Mouse (Mus musculus) B cell, adult 62 days (primary cell): Measurements from ENCODE around the gene Gm10112. TPM values are rescaled to one million over a fixed set of nuclear protein-coding genes. Genes with fewer than 3 reads are reported as not detected.

Experiments used
- total RNA-seq: library from RNA; stranded (reverse); gene quantifications from 4 replicates; pipeline ENCODE4 v1.2.4, GENCODE M21; 2023

The Gm10112 gene
- total RNA-seq = not detected in 4 replicates

GRCm38 (mm10) chrX:111168040-111168439 is at the start of gene Gm10112:
TSS of gene Gm10112 (plus strand) at chrX:111168340.

Other genes starting within 250 kb of the Gm10112 start
- not detected in 4 replicates for gene Cylc1, start 57.9 kb upstream of the Gm10112 start, total RNA-seq